Mouse (Mus musculus) E14TG2a.4 (cell line): ENCODE data around the gene Slc9a3r1.

Experiments
- CTCF ChIP-seq: conservative IDR thresholded peaks from 2 replicates; pipeline ENCODE4 v1.5.1; 2014; ENCODE audit warnings: low read length
- NANOG ChIP-seq: IDR thresholded peaks from 2 replicates; pipeline ENCODE4 v1.6.1; 2014; ENCODE audit warnings: borderline replicate concordance, low read length, mixed read lengths
- POU5F1 ChIP-seq: IDR thresholded peaks from 2 replicates; pipeline ENCODE4 v1.6.1; 2014; ENCODE audit warnings: low read length, borderline replicate concordance

- TF ChIP-seq CTCF (no peak), NANOG (no peak), POU5F1 (no peak)
Measured at GRCm38 (mm10) chr11:115222077-115222476, 58.9 kb downstream of the Slc9a3r1 start.
